Mouse (Mus musculus) megakaryocyte, adult 5-6 weeks (primary cell): ENCODE data around the gene Naa30. TPM values are rescaled to one million over a fixed set of nuclear protein-coding genes. Genes with fewer than 3 reads are reported as not detected.

Source experiments
- ATAC-seq: 2 replicates; pipeline ENCODE4 v1.8.0; 2016; ENCODE audit warnings: mild to moderate bottlenecking, inconsistent platforms; ENCODE audit not compliant: poor library complexity, severe bottlenecking
- total RNA-seq, 2 experiments: library from RNA; stranded (forward) in 1 of 2; stranded (reverse) in 1 of 2; fragments of 153-499, 151-499 nt in 1 of 2; fragments of 221-1000, 200-1000 nt in 1 of 2; gene quantifications; 2 replicates each; pipeline versions ENCODE4 v1.2.3 to v1.2.4; 2015 to 2017

Naa30 gene
- total RNA-seq, 2 experiments from 2014 or later, result 16.2 to 23.0 TPM

DNA sequence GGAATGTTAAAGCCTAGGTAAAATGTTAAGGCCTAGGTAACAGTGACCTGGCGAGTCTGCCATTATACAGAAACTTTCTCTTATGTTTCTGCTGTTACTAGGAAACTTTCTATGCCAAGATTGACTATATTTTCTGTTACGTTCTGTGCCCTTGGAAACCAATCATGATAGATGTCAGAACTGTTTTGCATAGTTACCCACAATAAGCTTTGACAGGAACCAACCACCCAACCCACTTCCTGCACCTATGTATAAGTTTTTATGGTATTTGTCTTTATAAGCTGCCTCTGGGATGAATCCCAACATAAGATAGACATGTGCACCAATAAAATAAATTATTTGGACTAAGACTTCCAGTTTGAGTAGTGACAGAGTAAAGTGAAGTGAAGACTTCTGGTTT, 49.7 kb downstream of the Naa30 start:
- ATAC-seq, result no peak

DNA sequence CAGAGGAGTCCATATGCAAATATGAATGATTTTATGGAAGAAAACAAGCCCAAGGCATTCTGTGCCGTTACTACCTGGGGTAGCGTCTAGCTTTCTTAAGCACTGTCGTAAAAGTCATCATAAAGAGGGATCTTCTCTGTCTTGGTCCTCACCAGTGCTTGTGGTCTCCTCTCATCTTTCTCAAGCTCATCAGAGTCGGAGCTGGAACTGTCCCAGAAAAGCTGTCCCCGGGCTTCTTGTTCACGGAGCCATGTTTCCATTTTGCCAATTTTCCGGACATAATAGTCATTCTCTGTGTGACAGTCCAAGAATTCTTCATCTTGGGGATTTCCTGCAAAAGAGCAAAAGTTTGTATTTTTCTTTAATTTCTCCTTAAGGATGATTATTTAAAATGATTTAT, 54.4 kb downstream of the Naa30 start:
- no peak for ATAC-seq

DNA sequence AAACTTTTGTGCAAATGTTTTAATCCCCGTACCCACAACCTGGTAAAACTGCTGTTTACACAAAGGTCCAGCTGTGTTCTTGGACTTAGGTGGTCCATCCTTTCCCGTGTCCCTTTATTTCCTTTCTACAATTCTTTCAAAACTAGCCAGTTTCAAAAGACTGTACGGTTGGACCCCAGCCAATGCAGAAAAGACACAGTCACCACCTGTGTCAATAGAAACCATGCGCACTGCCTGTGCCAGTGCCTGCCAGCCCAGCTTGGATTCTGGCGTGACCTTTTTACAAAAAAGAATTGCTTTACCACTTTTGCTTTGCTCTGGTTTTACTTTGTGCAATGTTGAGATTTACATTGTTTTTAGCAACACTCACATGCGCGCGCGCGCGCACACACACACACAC, 55.0 kb downstream of the Naa30 start:
- ATAC-seq, result no peak

- ATAC-seq, result no peak
Observed at GRCm38 (mm10) chr14:49231845-49232244, 59.8 kb downstream of the Naa30 start.

DNA sequence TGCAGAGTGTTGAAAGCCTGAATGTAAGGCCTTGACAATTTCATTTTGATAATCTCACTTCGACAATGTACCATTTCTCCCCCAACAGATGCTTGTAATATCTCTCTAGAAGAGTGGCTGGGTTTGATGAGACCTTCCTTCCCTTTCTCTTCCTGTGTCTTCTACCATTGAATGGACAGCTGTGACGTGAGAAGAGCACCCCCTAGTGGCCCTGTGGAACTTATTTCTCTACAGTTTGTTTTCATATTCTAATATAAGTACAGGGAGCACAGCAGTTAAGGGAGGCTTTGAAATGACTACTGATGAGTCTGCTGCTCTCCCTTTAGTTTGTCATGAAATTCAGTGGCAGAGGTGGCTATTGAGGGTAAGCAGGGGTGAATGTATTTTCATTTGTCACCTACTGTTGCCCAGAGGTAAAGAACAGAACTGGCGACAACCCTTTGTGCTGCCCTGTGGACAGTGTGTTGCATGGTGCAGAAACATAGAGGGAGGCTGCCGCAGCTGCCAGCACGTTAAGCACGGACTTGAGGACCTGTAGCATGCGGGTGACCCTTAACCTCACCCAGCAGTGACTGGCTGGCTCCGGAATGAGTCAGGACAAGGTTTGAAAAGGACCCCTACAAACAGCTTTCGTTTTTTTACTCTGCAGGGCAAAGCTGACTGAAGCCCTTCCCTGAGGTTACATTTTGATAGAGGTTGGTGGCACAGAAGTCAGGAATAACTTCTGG, 62.9 kb downstream of the Naa30 start:
- peak; percentile 75 for ATAC-seq

- peak; percentile 35; the same call in 1 of the 2 replicates for ATAC-seq
Observed at GRCm38 (mm10) chr14:49238206-49238605, 66.2 kb downstream of the Naa30 start.

Other genes with a start within 250 kb of the Naa30 start
- 41.4 and 43.4 TPM in 2 replicates for gene Ap5m1, start 106.1 kb upstream of the Naa30 start, total RNA-seq (2015)
- 26.5 and 28.9 TPM in 2 replicates for gene Ap5m1, start 106.1 kb upstream of the Naa30 start, total RNA-seq (2017)
- gene Exoc5, start 105.6 kb upstream of the Naa30 start, total RNA-seq (2015), result 38.2 and 49.1 TPM in 2 replicates
- 101 and 103 TPM in 2 replicates for gene Exoc5, start 105.6 kb upstream of the Naa30 start, total RNA-seq (2017)
- not detected in 2 replicates for gene ccdc198, start 73.2 kb downstream of the Naa30 start, total RNA-seq (2015)
- gene ccdc198, start 73.2 kb downstream of the Naa30 start, total RNA-seq (2017), result not detected in 2 replicates